Mouse (Mus musculus) forebrain, embryonic 14.5 days (tissue): ENCODE results near the gene Ino80d. TPM values are rescaled to one million over a fixed set of nuclear protein-coding genes. Genes with fewer than 3 reads are reported as not detected.

Experiments used
- ATAC-seq: fragments of 200-750 bp; cut with Nextera tagmentation; 2 replicates; pipeline ENCODE4 v1.8.0; 2017; ENCODE audit warnings: mild to moderate bottlenecking, moderate library complexity
- DNase-seq: peaks from one replicate; pipeline ENCODE4 v3.0.0-alpha.2; 2015; ENCODE audit warnings: low spot score
- H3K27ac ChIP-seq: fragments of 300-500 bp; sonication (generic); 2 replicates; pipeline ENCODE4 v1.5.1; 2014; ENCODE audit warnings: low read depth, mild to moderate bottlenecking, control low read depth, low read length, moderate library complexity
- H3K27me3 ChIP-seq: fragments of 300-500 bp; sonication (generic); replicated peaks from 2 replicates; pipeline ENCODE4 v1.6.1; 2014; ENCODE audit warnings: low read length, control low read depth, mixed read lengths; ENCODE audit not compliant: control insufficient read depth, insufficient read depth
- H3K36me3 ChIP-seq: fragments of 300-500 bp; sonication (generic); 2 replicates; pipeline ENCODE4 v1.6.1; 2014; ENCODE audit warnings: low read length, control low read depth; ENCODE audit not compliant: control insufficient read depth, insufficient read depth
- H3K4me1 ChIP-seq: fragments of 300-500 bp; sonication (generic); 2 replicates; pipeline ENCODE4 v1.6.1; 2014; ENCODE audit warnings: antibody characterized with exemption, low read length, control low read depth; ENCODE audit not compliant: control insufficient read depth, insufficient read depth
- H3K4me2 ChIP-seq: fragments of 300-500 bp; sonication (generic); 2 replicates; pipeline ENCODE4 v1.6.1; 2014; ENCODE audit warnings: mild to moderate bottlenecking, control low read depth, low read length
- H3K4me3 ChIP-seq: fragments of 300-500 bp; sonication (generic); 2 replicates; pipeline ENCODE4 v1.5.1; 2014; ENCODE audit warnings: low read depth, low read length, control low read depth
- H3K9ac ChIP-seq: fragments of 300-500 bp; sonication (generic); 2 replicates; pipeline ENCODE4 v1.6.1; 2014; ENCODE audit warnings: mild to moderate bottlenecking, low read length, control low read depth, moderate library complexity
- H3K9me3 ChIP-seq: fragments of 300-500 bp; sonication (generic); replicated peaks from 2 replicates; pipeline ENCODE4 v1.6.1; 2016; ENCODE audit warnings: low read length, control low read depth, mixed read lengths; ENCODE audit not compliant: control insufficient read depth
- WGBS: fragments of 180-500 bp; shearing (Covaris S2); extraction: QIAGEN DNeasy Blood & Tissue Kit; methylation state at CpG from one replicate; pipeline ENCODE4 v1.1.7; 2014; 5-methylcytosine and 5-hydroxymethylcytosine counted together
- polyA plus RNA-seq: library from polyadenylated mRNA; unstranded; fragments of >200 nt; fragmentation: Nextera tagmentation; extraction: Ambion mirVana; gene quantifications from 2 replicates; pipeline ENCODE4 v1.2.1, GENCODE M21; 2014

Ino80d gene
- polyA plus RNA-seq, 1 experiment from 2014 or later = 4.7 TPM

DNA sequence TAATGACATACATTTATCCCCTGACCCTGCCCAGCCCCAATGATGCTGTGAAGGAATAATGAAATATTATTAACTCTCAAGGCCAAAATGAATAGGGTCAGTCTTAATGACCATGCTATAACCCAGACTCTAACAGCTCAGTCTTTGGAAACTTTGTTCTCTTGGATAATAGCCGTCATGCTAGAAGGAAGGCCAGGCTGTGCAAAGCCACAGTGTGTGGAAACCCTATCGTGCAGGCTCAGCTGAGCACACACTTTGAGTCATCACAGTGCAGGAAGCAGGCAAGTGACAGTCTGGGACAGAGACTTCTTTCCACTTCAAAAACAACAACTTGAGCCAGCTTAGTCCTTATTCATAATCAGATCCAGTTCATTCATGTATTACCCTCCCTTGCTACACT, 126.9 kb downstream of the Ino80d start:
- no peak overlapping the region for H3K4me3 ChIP-seq
- H3K9me3 ChIP-seq = no peaks in the 10 kb centered on the region
- H3K4me2 ChIP-seq = no peak overlapping the region
- DNase-seq (no peak), ATAC-seq (no peak)
- WGBS = 48% methylated on average over 2 of the region's 2 CpGs
- no peak overlapping the region for H3K27ac ChIP-seq
- H3K36me3 ChIP-seq = no peaks in the 10 kb centered on the region
- H3K27me3 ChIP-seq = no peaks in the 10 kb centered on the region
- H3K4me1 ChIP-seq = no peaks in the 10 kb centered on the region
- no peak overlapping the region for H3K9ac ChIP-seq

DNA sequence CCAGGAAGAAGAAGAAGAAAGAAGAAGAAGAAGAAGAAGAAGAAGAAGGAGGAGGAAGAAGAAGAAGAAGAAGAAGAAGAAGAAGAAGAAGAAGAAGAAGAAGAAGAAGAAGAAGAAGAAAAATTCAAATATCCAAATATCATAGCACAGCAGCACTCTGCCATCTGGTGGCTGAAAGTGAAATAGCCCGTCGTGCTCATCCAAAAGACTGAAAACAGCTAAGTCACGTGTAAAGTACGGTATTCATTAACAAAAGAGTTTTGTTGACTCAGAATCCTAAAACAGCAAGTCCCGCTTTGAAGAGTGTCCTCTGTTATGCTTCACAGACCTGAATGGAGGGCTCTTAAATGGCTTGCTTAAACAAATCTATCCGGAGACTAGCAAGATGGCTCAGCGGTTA, 128.2 kb downstream of the Ino80d start:
- no peak for ATAC-seq
- H3K9ac ChIP-seq = no peak overlapping the region
- no peak overlapping the region for H3K4me3 ChIP-seq
- H3K9me3 ChIP-seq = no peaks in the 10 kb centered on the region
- DNase-seq = peak; percentile 81
- no peak overlapping the region for H3K27ac ChIP-seq
- no peaks in the 10 kb centered on the region for H3K36me3 ChIP-seq
- no peaks in the 10 kb centered on the region for H3K27me3 ChIP-seq
- peak overlapping the region; percentile 24; the same call in 1 of the 2 replicates for H3K4me2 ChIP-seq
- WGBS = 16% methylated on average over 7 of the region's 7 CpGs
- no peaks in the 10 kb centered on the region for H3K4me1 ChIP-seq

DNA sequence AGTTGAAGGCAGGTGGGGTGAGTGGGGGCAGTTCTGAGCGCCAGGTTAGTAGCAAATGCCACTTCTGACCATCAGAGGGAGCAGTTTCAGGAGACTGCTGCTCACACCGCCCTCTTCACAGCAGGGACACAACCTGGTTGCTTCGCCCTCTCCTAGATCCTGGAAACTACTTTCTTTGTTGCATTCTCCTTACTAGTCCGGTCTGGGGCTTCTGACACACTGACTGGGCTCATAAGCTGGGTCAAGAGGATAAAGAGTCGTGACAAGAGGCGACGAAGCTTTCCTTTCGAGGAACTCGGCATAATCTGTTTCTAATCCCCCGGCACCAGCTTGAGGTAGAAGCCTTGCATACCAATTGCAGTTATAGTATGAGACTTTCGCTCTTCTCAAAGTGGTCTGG, 129.9 kb downstream of the Ino80d start:
- ATAC-seq = no peak
- no peaks in the 10 kb centered on the region for H3K4me1 ChIP-seq
- no peaks in the 10 kb centered on the region for H3K27me3 ChIP-seq
- DNase-seq = no peak
- no peak overlapping the region for H3K27ac ChIP-seq
- whole genome bisulfite sequencing = 19% methylated on average over 11 of the region's 11 CpGs
- H3K4me2 ChIP-seq = peak overlapping the region; percentile 33
- no peaks in the 10 kb centered on the region for H3K36me3 ChIP-seq
- no peak overlapping the region for H3K4me3 ChIP-seq
- H3K9me3 ChIP-seq = no peaks in the 10 kb centered on the region
- no peak overlapping the region for H3K9ac ChIP-seq

DNA sequence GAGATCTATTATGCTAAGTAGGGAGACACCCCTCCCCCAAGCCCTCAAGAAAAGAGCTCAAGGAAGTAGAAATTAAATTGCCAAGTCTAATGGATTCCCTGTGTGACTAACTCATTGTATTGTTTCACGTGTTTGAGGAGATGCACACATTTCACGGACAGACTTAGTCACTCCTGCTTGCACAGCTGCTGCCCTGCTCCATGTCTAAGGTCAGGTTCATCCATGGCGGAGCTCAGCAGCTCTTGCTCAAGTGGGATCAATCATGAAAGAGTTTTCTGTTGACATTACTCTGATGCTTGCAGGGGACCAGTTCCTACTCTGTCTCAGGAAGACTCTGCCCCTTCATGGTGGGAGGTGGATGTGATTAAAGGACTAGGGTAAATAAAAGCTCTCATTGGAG, 137.7 kb downstream of the Ino80d start:
- Histone ChIP-seq H3K4me2 (no peak overlapping the region), H3K4me1 (no peaks in the 10 kb centered on the region), H3K9ac (no peak overlapping the region), H3K27ac (no peak overlapping the region), H3K4me3 (no peak overlapping the region), H3K36me3 (no peaks in the 10 kb centered on the region), H3K9me3 (no peaks in the 10 kb centered on the region), H3K27me3 (no peaks in the 10 kb centered on the region)
- whole genome bisulfite sequencing = 53% methylated on average over 3 of the region's 3 CpGs
- no peak for DNase-seq
- no peak for ATAC-seq

DNA sequence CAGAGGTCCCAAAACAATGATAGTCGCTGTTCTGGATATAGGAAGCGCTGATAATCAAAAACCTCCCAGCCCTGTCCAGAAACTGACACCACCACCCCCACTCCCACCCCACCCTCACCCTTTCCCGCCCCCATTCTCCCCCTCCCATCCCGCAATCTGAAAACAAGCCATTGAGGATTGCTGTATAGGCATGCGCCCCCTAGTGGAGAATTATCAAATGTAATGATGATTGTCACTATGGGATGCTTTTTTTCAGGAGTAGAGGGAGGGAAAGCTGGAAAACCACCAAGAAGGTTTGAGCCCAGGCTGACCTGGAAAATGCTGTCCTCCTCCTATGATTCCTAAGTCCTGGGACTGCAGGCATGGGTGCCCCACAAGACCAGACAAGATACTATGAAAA, 147.6 kb downstream of the Ino80d start:
- WGBS = 16% methylated on average over 5 of the region's 5 CpGs

DNA sequence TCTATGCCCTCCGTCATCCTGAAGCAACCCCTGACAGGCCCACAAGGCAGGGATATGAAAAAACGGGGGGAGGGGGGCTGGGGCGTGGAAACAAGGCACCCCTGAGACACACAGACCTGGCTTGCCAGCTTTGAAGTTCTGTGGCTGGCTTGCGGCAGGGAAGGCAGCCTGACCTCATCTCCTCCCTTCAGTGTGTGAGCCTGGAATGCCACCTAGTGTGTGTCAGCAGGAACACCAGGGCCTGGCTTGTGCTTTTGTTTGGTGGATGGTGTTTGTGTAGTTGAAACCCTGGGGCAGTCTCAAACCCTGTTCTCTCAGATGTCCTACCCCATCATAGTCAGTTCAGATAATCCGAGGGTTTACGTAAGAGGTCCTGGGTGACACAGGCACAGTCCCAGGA, 150.2 kb downstream of the Ino80d start:
- no peaks in the 10 kb centered on the region for H3K4me1 ChIP-seq
- no peak overlapping the region for H3K27ac ChIP-seq
- H3K36me3 ChIP-seq = no peaks in the 10 kb centered on the region
- no peak overlapping the region for H3K4me3 ChIP-seq
- DNase-seq (peak; percentile 90), ATAC-seq (peak; percentile 91)
- 18% methylated on average over 6 of the region's 6 CpGs for WGBS
- no peaks in the 10 kb centered on the region for H3K27me3 ChIP-seq
- H3K9ac ChIP-seq = no peak overlapping the region
- H3K4me2 ChIP-seq = no peak overlapping the region
- no peaks in the 10 kb centered on the region for H3K9me3 ChIP-seq

More for the DNA sequence above, 147.6 kb downstream of the Ino80d start:
- Histone ChIP-seq H3K9me3 (no peaks in the 10 kb centered on the region), H3K36me3 (no peaks in the 10 kb centered on the region), H3K9ac (no peak overlapping the region), H3K27me3 (no peaks in the 10 kb centered on the region), H3K27ac (no peak overlapping the region), H3K4me2 (no peak overlapping the region), H3K4me1 (no peaks in the 10 kb centered on the region), H3K4me3 (no peak overlapping the region)
- peak; percentile 69 for DNase-seq
- no peak for ATAC-seq

DNA sequence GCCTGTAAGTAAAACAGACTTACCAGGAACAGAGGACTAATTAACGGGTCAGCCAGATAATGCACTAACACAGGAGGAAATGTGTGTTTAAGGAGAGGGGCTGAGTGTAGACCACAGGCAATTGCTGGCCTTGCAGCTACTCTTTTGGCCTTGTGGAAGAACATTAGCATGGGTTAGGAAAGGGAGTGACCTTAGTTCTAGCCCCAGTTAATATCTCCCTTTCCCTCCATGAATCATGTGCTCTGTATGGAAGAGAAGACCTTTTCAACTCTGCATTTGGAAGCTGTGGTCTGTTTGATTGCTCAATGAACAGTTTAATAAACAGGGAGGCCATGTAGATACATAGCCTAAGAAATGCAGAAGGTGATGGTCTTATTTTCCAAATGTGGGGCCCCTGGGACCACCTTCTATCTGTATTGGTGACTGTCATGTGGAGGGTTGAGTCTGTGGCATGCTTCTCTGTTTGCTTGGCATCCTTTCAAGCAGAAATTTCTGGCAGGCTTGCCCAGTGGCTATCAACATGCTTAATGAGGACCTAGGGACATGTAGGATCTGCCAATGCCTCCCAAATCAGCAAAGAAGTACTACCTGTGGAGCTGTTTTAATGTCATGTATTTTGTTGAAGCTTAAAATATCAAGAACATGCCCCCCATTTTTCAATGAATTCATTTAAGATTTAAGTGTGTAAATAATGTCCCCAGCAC, 157.4 kb downstream of the Ino80d start:
- no peaks in the 10 kb centered on the region for H3K27me3 ChIP-seq
- no peak overlapping the region for H3K4me2 ChIP-seq
- no peak for DNase-seq
- H3K9ac ChIP-seq = no peak overlapping the region
- H3K9me3 ChIP-seq = no peaks in the 10 kb centered on the region
- H3K4me3 ChIP-seq = no peak overlapping the region
- no peak for ATAC-seq
- 43% methylated on average over 1 of the region's 1 CpGs for WGBS
- no peaks in the 10 kb centered on the region for H3K4me1 ChIP-seq
- H3K36me3 ChIP-seq = no peaks in the 10 kb centered on the region
- no peak overlapping the region for H3K27ac ChIP-seq

DNA sequence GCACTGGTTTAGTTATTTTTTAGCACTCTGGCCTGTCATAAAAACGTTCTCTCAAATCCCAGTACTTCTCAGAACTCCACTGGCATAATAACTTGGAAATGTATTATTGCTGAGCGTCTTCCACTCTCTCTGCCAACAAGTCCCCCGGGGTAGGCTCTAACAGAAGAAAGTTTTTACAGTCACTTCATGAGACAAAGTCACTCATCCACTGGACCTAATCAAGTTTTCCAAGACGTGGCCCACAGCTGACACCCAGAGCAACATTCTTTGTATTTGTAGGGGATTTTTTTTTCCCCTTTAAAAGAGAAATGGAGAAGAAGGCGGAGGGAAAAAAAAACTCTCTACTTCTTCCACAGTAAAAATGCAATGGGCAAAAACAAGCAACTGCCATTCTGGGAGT, 157.9 kb downstream of the Ino80d start:
- no peak overlapping the region for H3K27ac ChIP-seq
- H3K4me1 ChIP-seq = no peaks in the 10 kb centered on the region
- H3K36me3 ChIP-seq = no peaks in the 10 kb centered on the region
- no peak overlapping the region for H3K4me3 ChIP-seq
- ATAC-seq = no peak
- DNase-seq = no peak
- H3K9me3 ChIP-seq = no peaks in the 10 kb centered on the region
- no peak overlapping the region for H3K4me2 ChIP-seq
- H3K9ac ChIP-seq = no peak overlapping the region
- no peaks in the 10 kb centered on the region for H3K27me3 ChIP-seq
- WGBS = 63% methylated on average over 5 of the region's 5 CpGs

DNA sequence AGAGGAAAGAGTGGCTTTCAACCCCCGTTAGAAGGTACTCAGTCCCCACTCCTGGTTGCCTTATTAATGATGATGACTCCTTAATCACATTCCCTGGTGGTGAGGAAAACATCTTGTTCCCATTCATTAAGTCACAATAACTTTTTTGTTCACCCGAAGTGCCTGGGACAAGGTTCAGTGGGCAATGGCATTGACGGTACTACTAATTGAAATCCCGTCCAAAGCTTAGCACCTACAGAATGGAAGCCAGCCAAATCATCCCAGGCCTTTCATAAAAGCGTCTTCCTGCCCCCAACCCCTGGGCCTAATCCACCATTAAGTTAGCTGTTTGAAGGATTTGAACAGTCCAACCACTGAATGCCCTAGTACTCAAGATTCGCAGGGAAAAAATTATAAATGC, 159.1 kb downstream of the Ino80d start:
- no peaks in the 10 kb centered on the region for H3K4me1 ChIP-seq
- no peaks in the 10 kb centered on the region for H3K9me3 ChIP-seq
- H3K4me3 ChIP-seq = no peak overlapping the region
- H3K4me2 ChIP-seq = no peak overlapping the region
- H3K36me3 ChIP-seq = no peaks in the 10 kb centered on the region
- 3% methylated on average over 6 of the region's 6 CpGs for WGBS
- ATAC-seq (peak; percentile 23; the same call in 1 of the 2 replicates), DNase-seq (peak; percentile 53)
- H3K9ac ChIP-seq = no peak overlapping the region
- no peak overlapping the region for H3K27ac ChIP-seq
- H3K27me3 ChIP-seq = no peaks in the 10 kb centered on the region
